Mouse (Mus musculus): ENCODE data around the gene Mylk.

The Mylk gene

DNA sequence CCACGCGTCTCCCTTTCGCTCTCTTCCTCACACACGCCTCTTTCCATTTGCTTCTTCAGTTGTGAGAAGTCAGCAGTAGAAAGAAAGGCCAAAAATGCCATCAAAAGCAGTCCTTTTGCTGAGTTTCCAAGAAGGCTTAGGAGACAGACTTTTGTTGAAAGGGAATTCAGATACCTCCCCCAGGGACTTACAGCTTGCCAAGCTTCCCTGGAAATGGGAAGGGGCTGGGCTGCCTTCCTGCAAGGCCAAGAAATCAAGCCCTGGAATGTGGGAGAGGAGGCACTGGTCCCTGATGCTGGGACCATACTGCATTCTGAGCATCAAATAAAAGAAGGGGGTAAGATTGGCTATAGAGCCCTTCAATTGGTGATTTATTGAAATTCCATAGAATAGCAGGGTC is 159.9 kb downstream of the Mylk start:
- 85% methylated on average over 4 of the region's 4 CpGs for WGBS

DNA sequence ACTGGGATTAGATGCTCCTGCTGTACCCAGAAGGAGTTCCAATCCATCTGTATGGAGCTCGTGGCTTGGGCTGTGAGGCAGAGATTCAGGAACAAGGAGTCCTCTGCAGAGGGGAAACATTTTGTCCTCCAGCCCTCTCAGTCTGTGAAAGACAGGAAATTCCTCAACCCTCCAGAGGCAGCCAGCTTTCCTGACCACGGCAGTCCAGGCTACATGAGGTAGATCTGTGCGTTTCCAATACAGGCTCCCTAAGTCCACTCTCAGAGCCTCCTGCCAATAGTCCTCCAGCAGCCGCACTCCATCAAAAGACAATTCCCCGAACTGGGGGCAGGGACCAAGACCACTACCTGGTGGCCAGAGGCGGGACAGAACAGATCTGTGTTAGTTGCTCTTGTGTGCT is 164.4 kb downstream of the Mylk start:
- 75% methylated on average over 6 of the region's 6 CpGs for WGBS

DNA sequence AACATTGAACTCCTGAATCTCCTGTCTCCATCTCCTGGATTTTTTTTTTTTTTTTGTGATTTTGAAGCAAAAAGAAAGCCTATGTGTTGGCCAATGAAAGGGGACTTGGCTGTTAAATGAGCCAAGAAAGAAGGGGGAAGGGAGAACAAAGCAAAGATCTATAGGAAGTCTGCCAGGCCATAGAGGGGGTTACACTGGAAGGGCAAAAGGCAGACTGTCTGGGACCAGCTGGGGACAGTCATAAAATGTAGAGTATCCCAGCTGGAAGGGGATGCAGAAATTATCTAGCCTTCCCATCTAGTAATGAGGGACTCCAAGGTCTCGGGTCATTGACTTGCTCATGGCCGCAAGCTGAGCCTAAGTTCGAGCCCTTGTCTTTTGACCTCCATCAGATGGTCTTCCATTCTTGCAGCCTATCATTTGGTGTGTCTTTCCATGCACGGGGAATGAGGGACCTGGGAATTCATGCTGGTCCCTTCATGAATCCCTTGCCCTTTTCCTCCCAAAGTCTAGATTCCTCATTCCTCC is 172.4 kb downstream of the Mylk start:
- 91% methylated on average over 4 of the region's 4 CpGs for WGBS

DNA sequence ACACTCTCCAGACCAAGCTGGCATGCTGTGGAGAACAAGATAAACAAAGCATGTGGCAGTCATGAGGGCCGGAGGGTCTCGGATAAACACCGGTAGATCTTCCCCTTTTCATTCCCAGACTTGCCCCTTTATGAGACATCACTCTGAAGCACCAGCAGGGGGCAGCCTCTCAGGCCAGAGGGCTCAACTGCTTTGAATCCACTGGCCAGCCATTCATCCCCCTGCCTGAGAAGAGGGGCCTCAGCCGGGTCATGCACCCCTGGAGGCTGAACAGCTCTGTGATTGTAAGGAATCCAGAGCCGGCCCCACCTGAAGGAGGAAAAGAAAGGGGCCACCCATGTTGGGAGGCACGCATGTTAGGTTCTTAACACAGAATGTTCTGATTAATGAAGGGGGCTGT is 175.2 kb downstream of the Mylk start:
- 47% methylated on average over 6 of the region's 6 CpGs for WGBS

DNA sequence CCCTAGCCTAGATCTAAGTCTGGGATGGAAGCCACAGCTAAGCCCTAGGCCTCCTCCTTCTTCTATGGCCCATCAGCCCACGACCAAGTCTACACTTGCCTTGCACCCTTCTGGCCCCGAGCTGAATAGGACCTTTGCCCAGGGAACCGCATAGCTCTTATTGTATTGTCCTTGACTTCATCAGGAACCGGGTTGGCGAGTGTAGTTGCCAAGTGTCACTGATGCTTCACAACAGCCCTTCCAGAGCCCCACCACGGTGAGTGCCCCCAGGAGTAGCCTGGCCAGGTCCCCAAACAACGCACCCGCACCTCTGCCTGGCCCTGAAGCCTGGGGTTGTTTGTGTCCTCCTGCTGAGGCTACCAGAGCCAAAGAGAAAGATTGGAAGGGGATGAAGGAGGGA is 175.9 kb downstream of the Mylk start:
- 67% methylated on average over 8 of the region's 8 CpGs for WGBS

DNA sequence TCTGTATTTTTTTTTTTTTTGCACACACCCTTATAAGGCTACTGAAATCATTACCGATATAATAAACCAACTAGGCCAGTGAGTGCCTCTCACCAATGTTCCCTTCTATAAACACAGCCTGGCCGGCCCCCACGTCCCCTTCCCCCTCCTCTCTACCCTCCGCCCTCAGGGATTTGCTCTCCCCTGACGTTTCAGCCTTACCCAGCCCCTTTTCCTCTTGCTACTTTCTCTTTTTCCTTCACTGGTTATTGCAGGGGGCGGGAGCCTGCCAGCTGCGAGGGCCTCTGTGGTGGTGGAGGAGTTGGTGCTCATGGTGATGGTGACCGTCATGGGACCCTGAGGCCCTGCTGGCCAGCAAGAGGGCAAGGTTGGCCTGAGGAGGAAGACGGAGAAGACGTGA is 176.3 kb downstream of the Mylk start:
- 81% methylated on average over 10 of the region's 10 CpGs for WGBS

DNA sequence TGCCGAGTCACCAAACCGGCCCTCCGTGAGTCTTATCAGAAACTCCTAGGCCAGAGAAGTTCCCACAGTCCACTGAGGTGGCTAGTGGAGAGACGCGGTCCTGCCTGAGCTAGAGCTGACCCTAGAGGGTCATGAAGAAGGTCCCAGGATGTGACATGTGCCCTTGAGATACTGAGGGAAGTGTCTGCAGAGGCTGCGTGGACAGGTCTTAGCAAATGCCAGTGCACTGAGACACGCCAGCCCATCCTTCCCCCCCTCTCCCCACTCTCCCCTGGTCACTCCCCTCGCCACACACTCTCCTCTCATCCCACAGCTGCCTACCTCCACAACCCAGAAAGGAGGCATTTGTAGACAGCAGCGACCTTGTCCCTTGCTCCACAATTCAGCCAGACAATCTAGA is 178.6 kb downstream of the Mylk start:
- WGBS: 92% methylated on average over 9 of the region's 9 CpGs

DNA sequence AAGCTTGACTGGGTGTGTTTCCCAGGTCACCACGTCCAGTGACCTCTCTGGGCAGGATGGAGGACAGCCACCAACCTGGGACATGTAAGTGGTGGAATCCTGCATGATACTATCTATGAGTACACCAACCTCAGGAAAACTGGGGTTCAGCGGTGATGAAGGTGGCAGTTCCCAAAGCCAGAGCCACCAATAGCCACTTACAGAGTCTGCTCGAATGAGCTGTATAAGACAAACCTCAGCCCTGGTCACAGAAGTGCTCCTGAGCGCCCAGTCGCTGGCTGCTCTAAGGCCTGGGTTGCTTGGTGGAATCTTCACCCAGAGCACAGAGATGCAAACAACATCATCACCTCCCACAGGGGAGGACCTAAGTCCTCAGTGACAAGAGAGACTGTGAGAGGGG is 179.3 kb downstream of the Mylk start:
- 91% methylated on average over 5 of the region's 5 CpGs for WGBS

DNA sequence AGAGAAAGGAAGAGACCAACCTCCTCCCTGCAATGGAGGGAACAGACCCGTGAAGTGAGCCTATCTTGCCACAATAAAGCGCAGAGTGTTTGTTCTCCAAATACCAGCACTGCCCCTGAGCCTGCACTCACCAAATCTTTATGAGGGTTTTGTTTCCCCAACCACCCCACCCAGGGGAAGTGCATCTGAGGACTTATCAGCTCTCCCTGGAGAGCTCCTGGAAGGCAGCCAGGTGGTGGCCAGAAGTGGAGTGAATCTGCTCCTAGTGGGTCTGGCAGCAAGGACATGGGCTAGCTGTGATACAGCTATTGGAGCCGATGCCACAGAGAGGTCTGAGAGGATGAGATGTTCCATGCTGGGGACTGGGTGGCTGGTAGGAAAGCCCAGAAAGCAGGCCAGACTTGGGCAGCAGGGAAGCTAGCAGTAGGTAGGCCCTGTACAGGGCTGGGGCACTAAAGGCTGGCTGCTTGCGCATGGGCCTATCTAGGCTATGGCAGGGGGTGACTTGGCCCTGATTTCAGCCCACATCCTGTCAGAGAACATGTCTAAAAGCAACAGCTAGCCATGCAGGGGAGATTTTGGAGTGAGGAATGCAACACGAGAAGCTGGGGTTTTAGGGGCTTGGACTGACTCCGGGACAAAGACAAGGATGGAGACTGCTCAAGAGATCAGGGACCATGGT is 180.1 kb downstream of the Mylk start:
- WGBS: 84% methylated on average over 6 of the region's 6 CpGs

DNA sequence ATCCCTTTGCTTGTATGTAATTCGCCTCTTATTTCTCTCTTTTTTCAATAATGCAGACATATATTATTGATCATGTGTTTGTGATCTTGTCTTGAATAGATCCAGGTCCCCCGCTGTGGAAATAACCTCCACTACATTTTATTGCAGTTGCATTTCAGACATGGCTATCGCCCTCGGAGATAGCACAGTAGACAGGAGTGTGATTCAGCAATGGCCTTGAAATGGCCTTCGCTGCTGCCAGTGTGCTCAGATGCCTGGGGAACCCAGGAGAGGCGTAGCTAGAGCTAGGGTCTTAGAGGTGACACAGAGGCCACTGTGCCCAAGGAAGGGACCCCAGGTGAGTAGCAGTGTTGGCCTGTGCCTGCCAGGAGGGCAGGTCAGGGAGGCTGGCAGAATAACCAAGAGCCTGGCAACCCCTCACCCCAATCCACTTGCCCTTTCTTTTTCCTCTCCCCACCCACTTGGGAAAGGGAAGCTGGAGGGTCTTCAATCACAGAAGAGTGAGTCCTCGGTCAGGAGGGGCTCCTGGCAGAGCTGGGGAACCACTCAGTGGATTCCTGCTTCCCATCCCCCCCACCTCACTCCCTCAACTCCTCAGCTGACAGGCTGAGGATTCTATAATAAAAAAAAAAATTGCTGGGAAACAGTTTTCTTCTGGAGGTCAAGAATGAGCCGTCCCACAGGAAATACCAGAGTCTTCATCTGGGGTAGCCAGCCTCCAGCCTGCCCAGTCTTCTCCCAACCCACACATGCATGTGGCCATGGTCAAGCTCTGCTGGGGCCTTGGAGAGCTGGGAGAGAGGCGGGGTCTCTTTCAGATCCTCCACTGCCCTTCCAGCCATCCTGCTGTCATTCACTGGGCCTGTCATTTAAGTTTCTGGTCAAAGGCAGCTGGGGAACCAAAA is 181.8 kb downstream of the Mylk start:
- 89% methylated on average over 9 of the region's 9 CpGs for WGBS

DNA sequence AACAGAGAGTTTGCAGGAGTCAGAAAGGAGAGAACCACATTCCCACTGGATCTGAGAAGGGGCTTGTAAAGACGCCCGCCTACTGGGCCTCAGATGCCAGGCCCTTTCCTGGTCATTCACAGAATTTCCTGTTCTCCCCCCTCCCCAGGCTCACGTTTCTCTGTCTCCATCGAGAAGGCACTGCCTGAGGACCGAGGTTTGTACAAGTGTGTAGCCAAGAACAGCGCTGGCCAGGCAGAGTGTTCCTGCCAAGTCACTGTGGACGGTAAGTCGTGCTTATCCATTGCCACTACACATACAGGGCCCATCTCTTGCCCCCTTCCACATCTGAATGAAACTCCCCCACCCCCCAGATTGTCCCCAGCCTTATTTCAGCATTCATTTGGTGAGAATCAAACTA is 184.7 kb downstream of the Mylk start:
- 74% methylated on average over 8 of the region's 8 CpGs for WGBS

DNA sequence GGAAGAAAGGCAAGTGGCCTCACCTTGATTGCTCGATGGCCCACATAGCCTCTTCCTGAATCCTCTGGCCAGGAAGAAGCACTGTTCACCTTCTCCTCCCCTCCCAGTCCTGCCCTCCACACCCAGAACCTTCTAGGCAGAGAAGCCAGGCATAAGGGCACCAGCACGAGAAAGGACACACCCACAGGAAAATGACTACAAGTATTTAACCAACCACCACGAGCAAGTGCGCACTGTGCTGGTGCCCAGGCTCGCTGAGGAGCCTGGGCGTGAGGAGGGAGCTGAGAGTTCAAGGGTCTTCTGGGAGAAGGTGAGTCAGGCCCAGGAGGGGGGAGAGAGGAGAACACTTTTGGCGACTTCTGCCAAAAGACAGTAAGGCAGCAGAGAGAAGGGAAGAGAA is 185.1 kb downstream of the Mylk start:
- WGBS: 81% methylated on average over 7 of the region's 7 CpGs

DNA sequence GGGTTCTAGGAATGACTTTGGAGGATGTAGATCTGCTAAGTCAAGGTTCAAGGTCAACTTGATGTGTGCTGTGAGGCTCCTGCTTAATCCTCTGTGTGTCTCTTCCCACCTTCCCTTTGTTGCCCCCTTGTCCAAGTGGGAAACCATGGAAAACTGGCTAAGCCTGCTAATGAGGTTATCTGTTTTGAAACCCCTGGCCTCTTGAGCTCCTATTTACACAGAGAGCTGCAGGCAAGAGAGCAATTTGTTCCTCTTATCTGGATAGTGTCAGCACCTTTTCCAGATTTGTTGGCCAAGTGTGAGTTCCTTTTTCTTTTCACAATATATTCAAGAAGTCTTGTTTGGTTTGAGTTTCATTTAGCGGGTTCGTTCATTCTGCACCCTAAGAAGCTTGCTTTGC is 186.3 kb downstream of the Mylk start:
- WGBS: 89% methylated on average over 2 of the region's 2 CpGs

DNA sequence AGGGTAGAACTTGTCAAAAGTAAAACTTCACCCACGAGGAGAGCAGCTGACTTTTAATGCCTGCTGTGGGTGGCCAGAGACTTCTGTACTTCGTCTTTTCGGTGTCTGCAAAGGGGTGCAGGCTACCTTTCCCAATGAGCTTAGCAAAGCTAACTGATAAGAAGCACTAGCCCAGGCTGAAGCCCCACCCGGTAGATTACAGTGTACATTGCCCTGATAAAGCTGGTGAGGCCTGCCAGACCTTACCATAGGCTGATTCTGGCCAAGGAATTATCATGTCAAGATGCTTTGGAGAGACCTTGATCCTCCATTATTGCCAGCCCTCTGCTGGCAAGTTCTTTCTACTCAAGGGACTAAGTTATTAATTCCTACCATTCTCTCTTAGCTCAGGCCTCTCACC is 188.2 kb downstream of the Mylk start:
- WGBS: 88% methylated on average over 4 of the region's 4 CpGs

DNA sequence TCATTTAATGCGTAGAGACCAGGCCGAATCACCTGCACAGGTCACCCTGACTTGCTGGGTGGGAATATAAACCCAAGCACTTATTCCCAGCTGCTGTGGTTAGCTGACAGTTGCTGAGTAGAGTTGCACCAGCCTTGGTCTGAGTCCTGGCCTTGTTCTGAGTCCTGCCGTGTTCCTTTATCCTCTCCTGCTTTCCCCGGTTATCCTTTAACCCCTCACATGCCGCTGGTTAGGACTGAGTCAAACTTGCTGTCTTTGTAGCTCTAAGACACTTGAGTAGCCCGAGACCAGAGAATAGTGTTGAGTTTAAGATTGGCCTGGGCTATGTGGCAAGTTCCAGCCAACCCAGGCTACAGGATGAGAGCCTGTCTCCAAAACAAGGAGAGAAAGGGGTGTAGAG is 189.5 kb downstream of the Mylk start:
- 67% methylated on average over 6 of the region's 6 CpGs for WGBS

DNA sequence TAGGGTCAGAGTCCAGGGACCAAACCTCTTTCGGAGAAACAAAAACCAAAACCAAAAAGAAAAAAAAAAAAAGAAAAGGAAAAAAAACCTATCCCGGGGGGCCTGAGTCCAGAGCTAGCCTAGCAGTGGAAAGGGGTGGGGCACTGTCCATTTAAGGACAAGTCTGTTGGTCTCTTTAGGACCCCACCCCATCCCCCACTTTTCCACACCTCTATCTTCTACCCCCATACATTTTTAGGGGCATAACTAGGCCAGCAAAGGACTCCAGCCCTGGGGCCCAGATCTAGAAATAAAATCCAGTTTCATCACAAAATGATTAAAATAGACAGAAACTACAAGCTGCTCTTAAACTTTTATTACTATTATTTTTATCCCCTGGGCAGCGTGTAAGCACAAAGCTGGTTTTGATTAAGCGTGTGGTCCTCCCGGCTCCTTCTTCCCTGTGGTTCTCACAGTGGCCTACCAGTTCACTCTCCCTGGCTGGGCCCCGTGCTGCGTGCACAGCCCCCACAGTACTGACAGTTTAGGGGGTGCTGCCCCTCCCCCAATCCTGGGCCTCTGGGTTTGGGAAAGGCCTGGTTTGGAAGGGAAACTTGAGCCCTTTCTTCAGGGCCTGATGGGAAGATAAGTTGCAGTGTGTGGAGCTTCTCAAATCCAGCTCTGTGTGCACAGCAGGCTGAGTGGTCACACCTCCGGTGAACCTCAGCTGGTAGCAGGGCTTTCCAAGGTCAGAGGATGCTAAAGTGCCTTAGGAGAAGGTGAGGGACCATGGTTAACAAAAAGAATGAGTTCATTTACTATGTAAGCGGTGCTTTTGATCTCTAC is 190.7 kb downstream of the Mylk start:
- WGBS: 89% methylated on average over 9 of the region's 9 CpGs

DNA sequence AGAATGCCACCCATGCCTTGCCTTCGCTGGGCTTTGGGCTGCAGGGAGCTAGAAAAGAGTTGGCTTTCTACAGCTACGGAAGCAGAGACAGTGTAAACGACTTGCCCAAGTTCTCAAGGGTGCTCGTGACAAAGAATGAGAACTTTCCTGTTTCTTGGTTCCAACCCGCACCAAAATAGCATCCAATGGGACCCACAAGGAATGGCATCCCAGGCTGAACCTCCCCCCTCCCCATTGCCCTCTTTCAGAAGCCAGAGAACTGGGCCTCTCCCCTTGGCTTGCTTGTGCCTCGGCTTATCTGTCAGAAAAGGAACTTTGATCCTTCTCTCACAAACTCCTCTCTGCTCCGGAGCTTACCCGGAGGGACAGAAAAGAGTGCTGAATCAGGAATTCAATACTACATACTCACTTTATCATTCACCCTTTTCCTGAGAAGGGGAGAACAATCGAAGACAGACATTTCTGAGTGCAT is 191.4 kb downstream of the Mylk start:
- WGBS: 84% methylated on average over 9 of the region's 9 CpGs

DNA sequence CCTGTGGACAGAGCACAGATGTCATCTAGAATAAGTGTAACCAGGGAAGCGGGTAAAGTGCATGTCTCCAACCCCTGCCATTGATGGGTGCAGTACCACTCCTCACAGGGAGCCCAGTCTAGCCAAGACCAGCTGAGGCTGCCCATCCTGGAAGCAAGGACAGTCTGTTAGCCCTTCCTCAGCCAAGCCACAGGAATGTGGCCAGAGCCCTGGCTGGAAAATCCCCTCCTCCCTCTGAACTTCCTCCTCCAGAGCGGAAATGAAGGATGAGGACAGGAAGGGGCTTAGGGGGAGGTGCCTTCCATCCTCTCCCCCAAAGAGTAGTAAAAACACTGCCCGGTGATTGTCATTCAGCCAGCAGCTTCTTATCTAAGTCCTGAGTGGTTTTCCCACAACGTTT is 192.6 kb downstream of the Mylk start:
- 62% methylated on average over 4 of the region's 4 CpGs for WGBS

DNA sequence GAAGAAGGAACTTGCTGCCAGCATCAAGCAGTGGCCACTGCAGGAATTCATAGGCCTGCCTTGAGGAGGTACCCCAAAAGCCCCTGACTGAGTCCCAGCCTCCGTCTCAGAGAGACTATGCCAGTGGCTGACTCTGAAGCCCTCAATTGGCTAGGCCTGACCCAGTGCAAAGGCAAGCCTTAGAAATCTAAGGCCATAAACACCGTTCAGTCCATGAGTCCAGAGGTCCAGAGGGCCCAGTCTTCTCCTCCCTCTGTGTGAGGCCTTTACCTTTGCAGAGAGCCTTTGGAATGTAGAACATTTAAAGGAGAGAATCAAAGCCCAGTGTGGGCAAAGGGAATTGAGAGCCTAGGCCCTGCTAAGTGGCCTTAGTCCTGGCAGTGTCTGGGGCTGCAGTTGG is 193.2 kb downstream of the Mylk start:
- WGBS: 100% methylated on average over 2 of the region's 2 CpGs

DNA sequence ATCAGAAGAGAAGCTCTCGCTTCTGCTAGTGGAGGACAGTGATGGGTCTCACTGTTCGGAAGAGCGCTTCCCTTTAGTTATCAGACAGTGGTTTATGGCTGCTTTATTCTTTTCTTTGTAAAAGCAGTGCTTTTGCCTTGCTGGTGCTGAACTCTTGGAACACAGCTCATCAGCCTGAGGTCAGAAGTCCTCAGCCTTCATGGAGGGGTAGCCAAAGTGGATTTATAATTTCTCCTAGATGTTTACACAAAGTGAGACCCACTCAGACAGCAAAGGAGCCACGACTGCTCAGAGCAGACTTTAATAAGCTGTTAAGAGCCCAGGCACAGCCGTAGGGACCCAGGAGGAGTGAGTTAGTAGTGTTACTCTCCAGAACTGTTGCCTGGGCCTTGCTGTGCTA is 194.9 kb downstream of the Mylk start:
- 91% methylated on average over 5 of the region's 5 CpGs for WGBS

DNA sequence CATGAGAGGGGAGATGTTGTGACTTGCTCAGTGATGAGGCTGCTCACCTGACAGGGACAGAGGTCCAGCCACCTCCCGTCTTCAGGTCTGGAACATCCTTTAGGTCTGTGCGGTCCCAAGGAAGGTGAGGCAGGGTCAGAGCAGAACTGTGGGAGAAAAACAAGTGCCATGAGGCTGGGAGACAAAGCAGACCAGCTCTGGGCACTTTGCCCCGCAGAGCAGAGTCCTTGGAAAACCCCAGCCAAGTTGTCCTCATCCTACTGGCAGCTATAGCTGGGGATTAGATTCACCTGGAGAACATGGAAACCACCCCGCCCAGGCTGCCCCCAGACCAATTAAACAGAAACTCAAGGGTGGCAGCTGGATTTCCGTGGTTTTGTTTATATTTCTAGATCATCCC is 195.4 kb downstream of the Mylk start:
- 75% methylated on average over 5 of the region's 5 CpGs for WGBS

DNA sequence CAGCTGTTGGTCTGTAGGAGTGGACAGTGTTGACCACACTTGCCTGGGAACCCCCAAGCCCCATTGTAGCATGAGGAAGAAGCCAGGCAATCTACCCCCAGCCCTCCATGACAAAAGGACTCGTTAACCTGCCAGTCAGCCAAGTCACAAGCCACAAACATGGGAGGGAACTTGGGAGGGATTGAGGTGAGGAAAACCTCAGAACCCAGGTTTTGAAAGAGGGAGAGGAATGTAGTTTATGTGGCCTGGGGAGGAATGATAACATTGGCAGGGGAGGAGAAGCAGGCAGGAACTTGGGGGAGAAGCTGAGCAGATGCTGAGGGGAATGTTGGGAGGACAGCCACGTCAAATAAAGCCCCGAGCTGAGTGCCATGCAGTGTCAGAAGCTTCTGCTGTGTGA is 196.9 kb downstream of the Mylk start:
- 66% methylated on average over 3 of the region's 3 CpGs for WGBS

Measured in cerebral cortex, adult 2 months (tissue).